Mouse (Mus musculus) heart, postnatal 0 days (tissue): ENCODE data around the gene Dgkd. TPM values are rescaled to one million over a fixed set of nuclear protein-coding genes. Genes with fewer than 3 reads are reported as not detected.

ENCODE experiments used
- ATAC-seq: fragments of 200-750 bp; cut with Nextera tagmentation; 2 replicates; pipeline ENCODE4 v1.8.0; 2017; ENCODE audit warnings: low read depth, moderate number of reproducible peaks, moderate library complexity; ENCODE audit not compliant: insufficient read depth
- DNase-seq: peaks from one replicate; pipeline ENCODE4 v3.0.0-alpha.2; 2016; ENCODE audit warnings: low spot score
- H3K27ac ChIP-seq: fragments of 300-500 bp; sonication (generic); 2 replicates; pipeline ENCODE4 v1.5.1; 2014; ENCODE audit warnings: low read depth, mild to moderate bottlenecking
- H3K27me3 ChIP-seq: fragments of 300-500 bp; sonication (generic); 2 replicates; pipeline ENCODE4 v1.6.1; 2014; ENCODE audit warnings: low read length, mixed read lengths; ENCODE audit not compliant: control insufficient read depth, insufficient read depth
- H3K36me3 ChIP-seq: fragments of 300-500 bp; sonication (generic); replicated peaks from 2 replicates; pipeline ENCODE4 v1.6.1; 2014; ENCODE audit warnings: low read length, mixed read lengths; ENCODE audit not compliant: control insufficient read depth, insufficient read depth
- H3K4me1 ChIP-seq: fragments of 300-500 bp; sonication (generic); 2 replicates; pipeline ENCODE4 v1.6.1; 2014; ENCODE audit warnings: antibody characterized with exemption; ENCODE audit not compliant: control insufficient read depth, insufficient read depth
- H3K4me2 ChIP-seq: fragments of 300-500 bp; sonication (generic); 2 replicates; pipeline ENCODE4 v1.6.1; 2014; ENCODE audit warnings: low read depth, mild to moderate bottlenecking, low read length, moderate library complexity
- H3K4me3 ChIP-seq: fragments of 300-500 bp; sonication (generic); 2 replicates; pipeline ENCODE4 v1.5.1; 2014; ENCODE audit warnings: low read depth, low read length
- H3K9ac ChIP-seq: fragments of 300-500 bp; sonication (generic); replicated peaks from 2 replicates; pipeline ENCODE4 v1.6.1; 2014; ENCODE audit warnings: low read depth, low read length, mixed read lengths
- H3K9me3 ChIP-seq: fragments of 300-500 bp; sonication (generic); replicated peaks from 2 replicates; pipeline ENCODE4 v1.6.1; 2016; ENCODE audit warnings: low read length; ENCODE audit not compliant: control insufficient read depth
- CTCF ChIP-seq: IDR thresholded peaks from 2 replicates; pipeline ENCODE4 v1.5.1; 2016; ENCODE audit warnings: antibody characterized with exemption, control low read depth, low read depth
- EP300 ChIP-seq: IDR thresholded peaks from 2 replicates; pipeline ENCODE4 v1.6.1; 2016; ENCODE audit warnings: antibody characterized with exemption, low read depth
- WGBS: fragments of 180-500 bp; shearing (Covaris S2); extraction: QIAGEN DNeasy Blood & Tissue Kit; methylation state at CpG from one replicate; pipeline ENCODE4 v1.1.7; 2014; 5-methylcytosine and 5-hydroxymethylcytosine counted together
- polyA plus RNA-seq: library from polyadenylated mRNA; unstranded; fragments of >200 nt; fragmentation: Nextera tagmentation; extraction: Ambion mirVana; gene quantifications from 2 replicates; pipeline ENCODE4 v1.2.1, GENCODE M21; 2015
- total RNA-seq: library from RNA; depleted of rRNA; stranded (reverse); fragments of >200 nt; gene quantifications from 2 replicates; pipeline ENCODE4 v1.2.3, GENCODE M21; 2014; ENCODE audit warnings: low replicate concordance

Dgkd gene
- total and polyA plus RNA-seq, 2 experiments from 2014 or later: 14.1 to 40.5 TPM

GRCm38 (mm10) chr1:87890960-87891359 lies 37.9 kb downstream of the Dgkd start:
- Histone ChIP-seq H3K27me3 (no peaks in the 10 kb centered on the region), H3K9me3 (no peaks in the 10 kb centered on the region), H3K9ac (no peak overlapping the region), H3K4me1 (0 out of 2 replicates have a peak, but pooled peaks cover 9% of the 10 kb centered on the region), H3K4me2 (no peak overlapping the region), H3K4me3 (no peak overlapping the region), H3K27ac (no peak overlapping the region), H3K36me3 (no peaks in the 10 kb centered on the region)
- no peak for TF ChIP-seq CTCF
- no peak for TF ChIP-seq EP300
- no peak for ATAC-seq
- WGBS: 60% methylated on average over 1 of the region's 1 CpGs
- no peak for DNase-seq

- no peaks in the 10 kb centered on the region for H3K9me3 ChIP-seq
- ATAC-seq: no peak
- H3K27ac ChIP-seq: no peak overlapping the region
- WGBS: 72% methylated on average over 4 of the region's 4 CpGs
- no peak for TF ChIP-seq EP300
- TF ChIP-seq CTCF: no peak
- H3K4me2 ChIP-seq: no peak overlapping the region
- no peaks in the 10 kb centered on the region for H3K36me3 ChIP-seq
- H3K9ac ChIP-seq: no peak overlapping the region
- no peaks in the 10 kb centered on the region for H3K27me3 ChIP-seq
- H3K4me1 ChIP-seq: 0 out of 2 replicates have a peak, but pooled peaks cover 9% of the 10 kb centered on the region
- H3K4me3 ChIP-seq: no peak overlapping the region
- no peak for DNase-seq
Measured at GRCm38 (mm10) chr1:87891634-87892033, 38.5 kb downstream of the Dgkd start.

- ATAC-seq: no peak
- H3K9ac ChIP-seq: no peak overlapping the region
- no peaks in the 10 kb centered on the region for H3K27me3 ChIP-seq
- H3K4me2 ChIP-seq: no peak overlapping the region
- DNase-seq: no peak
- H3K36me3 ChIP-seq: no peaks in the 10 kb centered on the region
- H3K4me3 ChIP-seq: no peak overlapping the region
- no peak overlapping the region for H3K27ac ChIP-seq
- H3K9me3 ChIP-seq: no peaks in the 10 kb centered on the region
- 76% methylated on average over 2 of the region's 2 CpGs for WGBS
- no peak for TF ChIP-seq EP300
- TF ChIP-seq CTCF: no peak
- H3K4me1 ChIP-seq: 0 out of 2 replicates have a peak, but pooled peaks cover 9% of the 10 kb centered on the region
Measured at GRCm38 (mm10) chr1:87892499-87892898, 39.4 kb downstream of the Dgkd start.

GRCm38 (mm10) chr1:87893414-87893813 lies 40.3 kb downstream of the Dgkd start:
- Histone ChIP-seq H3K36me3 (no peaks in the 10 kb centered on the region), H3K4me2 (no peak overlapping the region)
- WGBS: 95% methylated on average over 4 of the region's 4 CpGs

GRCm38 (mm10) chr1:87896921-87897320 lies 43.8 kb downstream of the Dgkd start:
- Histone ChIP-seq H3K4me2 (no peak overlapping the region), H3K9me3 (no peaks in the 10 kb centered on the region), H3K9ac (no peak overlapping the region), H3K4me1 (peaks cover 33% of the 10 kb centered on the region), H3K27ac (no peak overlapping the region), H3K36me3 (no peaks in the 10 kb centered on the region), H3K27me3 (no peaks in the 10 kb centered on the region), H3K4me3 (no peak overlapping the region)
- TF ChIP-seq EP300: no peak
- TF ChIP-seq CTCF: no peak
- 88% methylated on average over 2 of the region's 2 CpGs for WGBS
- ATAC-seq: no peak
- DNase-seq: no peak

More at GRCm38 (mm10) chr1:87893414-87893813, 40.3 kb downstream of the Dgkd start:
- H3K9ac ChIP-seq: no peak overlapping the region
- no peak overlapping the region for H3K4me3 ChIP-seq
- TF ChIP-seq CTCF: no peak
- TF ChIP-seq EP300: no peak
- 0 out of 2 replicates have a peak, but pooled peaks cover 9% of the 10 kb centered on the region for H3K4me1 ChIP-seq
- no peak overlapping the region for H3K27ac ChIP-seq
- DNase-seq (no peak), ATAC-seq (no peak)
- H3K27me3 ChIP-seq: no peaks in the 10 kb centered on the region
- H3K9me3 ChIP-seq: no peaks in the 10 kb centered on the region

GRCm38 (mm10) chr1:87899701-87900100 lies 46.6 kb downstream of the Dgkd start:
- H3K4me2 ChIP-seq: no peak overlapping the region
- peaks cover 24% of the 10 kb centered on the region for H3K4me1 ChIP-seq
- H3K27ac ChIP-seq: peak overlapping the region; percentile 13; the same call in 1 of the 2 replicates
- no peak overlapping the region for H3K9ac ChIP-seq
- 48% methylated on average over 2 of the region's 2 CpGs for WGBS
- H3K36me3 ChIP-seq: no peaks in the 10 kb centered on the region
- ATAC-seq: no peak
- no peaks in the 10 kb centered on the region for H3K27me3 ChIP-seq
- TF ChIP-seq CTCF: no peak
- TF ChIP-seq EP300: no peak
- H3K9me3 ChIP-seq: no peaks in the 10 kb centered on the region
- no peak overlapping the region for H3K4me3 ChIP-seq
- DNase-seq: no peak
